Mouse (Mus musculus) spleen, embryonic (tissue): ENCODE data around the gene 9230102O04Rik.

Source experiments
- CTCF ChIA-PET: fragments of 350-600 bp; sonication (Branson Sonifier 250); formaldehyde crosslinking; loops from one replicate; lab custom pipeline; 2022; lab: Charles Lee

9230102O04Rik gene

GRCm38 (mm10) chr2:9874467-9875219 is 14.7 kb downstream of the 9230102O04Rik start:
- CTCF ChIA-PET, result no interaction called here

DNA sequence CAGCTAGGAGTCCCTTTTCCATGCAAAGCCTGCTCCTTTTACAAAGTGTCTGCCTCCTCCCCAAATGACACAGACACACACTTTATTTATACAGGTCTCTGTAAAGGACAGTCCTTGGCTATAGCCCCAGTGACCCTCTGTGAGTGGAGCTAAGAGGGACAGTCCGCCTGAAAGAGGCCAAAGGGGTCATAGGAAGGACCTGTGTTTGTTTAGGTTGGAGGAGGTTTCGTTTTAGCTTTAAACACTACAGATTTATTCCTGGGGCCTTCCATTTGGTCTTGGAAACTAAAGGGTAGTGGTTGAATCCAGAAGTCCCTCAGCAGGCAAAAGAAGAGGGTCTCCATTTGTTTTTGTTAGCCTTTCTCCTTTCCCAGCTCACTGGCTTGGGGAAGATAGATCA is 15.6 kb downstream of the 9230102O04Rik start:
- CTCF ChIA-PET, result no interaction called here

DNA sequence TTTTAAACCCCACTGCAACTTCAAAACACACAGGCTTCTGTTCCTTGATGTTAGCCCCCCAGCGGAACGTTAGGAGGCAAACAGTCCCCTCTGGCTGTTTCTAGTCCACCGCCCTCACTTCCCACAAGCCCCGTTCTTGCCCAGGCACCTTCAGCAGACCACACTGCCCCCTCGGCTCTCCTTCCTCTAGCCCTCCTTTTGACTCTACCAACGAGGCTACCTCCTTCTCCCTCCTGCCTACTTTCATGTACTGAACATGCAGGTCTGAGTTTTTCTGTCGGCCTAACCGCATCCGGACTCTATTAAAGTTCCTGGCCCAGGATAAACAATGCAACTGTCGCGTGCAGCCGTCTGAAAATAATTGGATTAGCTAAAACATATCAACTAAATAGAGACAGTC is 16.7 kb downstream of the 9230102O04Rik start:
- CTCF ChIA-PET, result no interaction called here

DNA sequence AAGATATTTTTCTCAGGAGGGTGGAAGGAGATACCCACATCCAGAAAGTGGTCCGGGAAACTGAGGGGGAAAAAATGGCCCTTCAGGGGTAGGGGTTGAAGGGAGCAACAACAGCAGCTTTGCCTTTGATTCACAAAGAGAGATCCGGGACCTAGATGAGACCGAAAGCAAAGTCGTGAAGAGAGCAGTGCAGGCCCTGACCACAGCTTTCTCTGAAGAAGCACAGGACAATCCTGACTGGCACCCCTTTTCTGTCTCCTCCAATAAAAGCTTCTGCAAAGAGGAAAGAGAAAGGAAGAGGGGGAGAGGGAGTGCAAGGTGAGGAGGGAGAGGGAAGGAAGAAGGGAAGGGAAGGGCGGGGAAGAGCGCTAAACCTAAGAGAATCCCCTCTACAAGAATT is 17.5 kb downstream of the 9230102O04Rik start:
- CTCF ChIA-PET, result interaction anchor here (0.7 kb wide), 1 partner anchor 44 kb away, joined by 7 read pairs; no protein-coding TSS in a partner anchor

DNA sequence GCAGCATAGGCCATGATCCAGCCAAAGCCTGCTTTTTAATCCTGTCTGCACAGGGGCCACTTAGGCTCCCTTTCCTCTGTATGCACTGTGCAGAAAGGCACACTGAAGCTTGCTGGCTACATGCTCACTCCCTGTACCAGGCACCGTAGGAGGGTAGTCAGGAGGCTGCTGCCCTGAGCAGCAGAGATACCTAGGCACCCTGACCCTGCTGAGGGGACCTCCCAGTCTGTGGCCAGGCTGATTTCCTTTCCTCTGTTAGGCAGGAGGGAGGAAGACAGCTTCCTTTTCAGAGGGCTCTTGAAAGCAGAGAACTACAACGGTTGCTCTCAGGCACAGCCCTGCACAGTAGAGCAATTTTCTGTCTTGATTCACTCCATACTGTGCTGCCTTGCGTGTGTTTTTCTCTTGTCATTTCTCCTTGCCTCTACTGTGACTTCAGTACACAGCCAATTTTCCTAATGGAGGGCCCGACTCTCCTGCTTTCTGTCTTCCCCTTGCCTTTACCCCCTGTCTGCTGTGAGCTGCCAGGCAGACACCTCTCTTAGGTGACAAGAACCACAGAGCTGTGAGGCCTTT is 18.1 kb downstream of the 9230102O04Rik start:
- CTCF ChIA-PET, result interaction anchor here (0.7 kb wide), 1 partner anchor 44 kb away, joined by 7 read pairs; no protein-coding TSS in a partner anchor

DNA sequence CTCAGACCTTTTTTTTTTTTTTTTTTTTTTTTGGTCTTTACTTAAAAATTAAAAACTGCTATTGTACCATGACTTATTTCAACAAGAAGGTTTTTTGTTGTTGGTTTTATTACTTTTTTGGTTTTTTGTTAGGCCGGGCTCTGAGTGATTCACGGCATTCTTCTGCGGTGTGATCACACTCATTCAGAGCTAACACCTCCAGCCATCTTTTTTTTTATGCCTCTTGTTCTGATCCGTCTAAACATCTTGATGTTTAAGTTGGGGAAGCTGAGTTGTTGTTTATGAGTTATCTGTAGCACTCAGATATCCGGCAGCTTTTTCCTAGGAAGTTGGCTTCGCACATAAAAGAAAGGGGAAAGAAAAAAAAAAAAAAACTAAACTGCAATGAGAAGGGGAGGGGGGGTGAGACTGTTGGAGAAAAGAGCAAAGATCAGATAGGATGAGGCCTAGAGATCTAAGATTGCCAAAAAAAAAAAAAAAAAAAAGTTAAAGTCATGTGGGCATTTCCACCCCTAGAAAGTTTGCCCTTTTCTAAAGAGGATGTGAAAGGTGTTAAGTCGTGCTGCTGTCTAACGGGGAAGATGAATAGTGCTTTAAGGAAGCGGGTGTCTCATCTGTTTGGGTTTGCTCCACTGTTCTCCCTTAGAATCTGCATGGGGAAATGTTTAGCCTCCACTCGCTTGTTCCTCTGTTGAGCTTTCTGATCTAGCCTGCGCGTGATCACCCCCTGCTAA is 22.1 kb downstream of the 9230102O04Rik start:
- CTCF ChIA-PET, result interaction anchor here (0.7 kb wide), 1 partner anchor 12 kb away, joined by 5 read pairs; no protein-coding TSS in a partner anchor

- CTCF ChIA-PET, result no interaction called here
Observed at GRCm38 (mm10) chr2:9860698-9861097, 28.6 kb downstream of the 9230102O04Rik start.

DNA sequence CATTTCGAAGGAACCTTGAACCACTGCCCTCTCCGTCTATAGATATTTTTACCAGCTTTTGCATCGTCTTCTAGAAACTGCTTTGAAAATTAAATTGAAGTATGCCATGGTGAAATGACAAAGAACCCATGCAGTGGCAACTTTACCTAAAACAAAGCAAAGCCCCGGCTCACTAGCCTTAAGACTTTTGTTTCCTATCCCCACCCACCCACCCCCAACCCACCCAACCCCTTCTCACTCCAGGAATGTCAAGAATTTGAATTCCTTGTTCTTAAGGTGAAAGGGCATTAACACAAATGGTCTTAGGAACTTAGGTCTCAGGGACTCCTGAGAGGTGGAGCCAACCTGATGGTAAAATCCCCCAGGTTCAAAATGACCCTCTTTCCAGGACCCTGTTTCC is 33.5 kb downstream of the 9230102O04Rik start:
- CTCF ChIA-PET, result no interaction called here

DNA sequence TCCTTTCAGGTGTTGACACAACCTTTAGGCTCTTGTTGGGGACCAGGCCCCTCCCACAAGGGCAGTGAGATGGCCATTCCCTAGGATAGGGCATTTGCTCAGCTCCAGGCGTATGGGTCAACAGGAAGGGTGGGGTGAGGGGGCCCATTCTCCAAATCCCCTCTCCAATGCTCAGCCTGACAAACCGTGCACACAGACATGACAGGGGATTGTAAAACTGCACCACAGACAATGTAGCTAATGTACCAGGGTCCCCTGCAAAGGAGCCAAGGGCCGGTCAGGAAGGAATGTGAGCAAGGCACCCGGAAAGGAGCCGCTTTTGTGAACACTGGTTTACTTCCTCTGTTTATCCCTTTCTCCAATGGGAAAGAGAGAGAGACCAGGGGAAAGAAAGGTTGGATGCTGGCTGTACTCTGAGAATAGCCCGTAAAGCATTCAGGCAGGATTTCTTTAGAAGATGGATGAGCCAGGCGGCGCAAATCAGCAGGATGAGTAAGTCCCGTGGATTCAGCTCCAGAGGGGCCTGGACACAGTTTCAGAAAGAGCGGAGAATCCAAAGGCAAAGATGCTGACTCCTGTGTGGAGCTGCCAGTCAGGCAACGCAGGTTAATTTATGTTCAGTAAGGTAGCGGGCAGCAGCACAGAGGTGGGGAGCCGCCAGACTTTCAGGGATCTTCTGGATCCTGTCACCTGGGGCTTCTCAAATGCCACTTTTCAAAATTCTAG is 36.3 kb downstream of the 9230102O04Rik start:
- CTCF ChIA-PET, result no interaction called here

DNA sequence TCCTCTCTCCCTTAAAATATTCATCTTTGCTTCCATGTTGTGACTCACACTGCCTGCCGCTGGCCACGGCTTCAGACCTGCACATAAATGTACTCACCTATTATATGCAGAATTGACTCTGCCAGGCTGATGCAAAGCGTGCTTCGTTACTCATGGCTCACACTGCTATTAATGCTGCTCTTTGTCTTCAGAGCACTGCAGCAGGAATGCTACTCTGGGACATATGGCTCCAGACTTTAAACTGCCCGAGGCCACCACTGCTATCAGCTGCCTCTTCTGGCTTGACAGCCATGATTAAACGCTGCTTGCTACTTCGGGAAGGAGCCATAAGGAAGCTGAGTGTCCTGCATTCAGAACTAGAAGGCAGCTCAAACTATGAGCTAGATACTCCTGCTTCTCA is 54.1 kb downstream of the 9230102O04Rik start:
- CTCF ChIA-PET, result no interaction called here

- CTCF ChIA-PET, result no interaction called here
Observed at GRCm38 (mm10) chr2:9833712-9834111, 55.6 kb downstream of the 9230102O04Rik start.
